Mouse (Mus musculus) small intestine, adult 2 months (tissue): ENCODE data around the gene Dnaja2.

Experiments used
- CTCF ChIP-seq: fragments of 200-500 bp; IDR thresholded peaks from 2 replicates; pipeline ENCODE4 v1.5.1; 2012; ENCODE audit warnings: low read depth, mild to moderate bottlenecking, control low read depth, inconsistent platforms, low read length, moderate library complexity, mixed read lengths; ENCODE audit not compliant: insufficient replicate concordance, insufficient read length; ENCODE audit errors: extremely low read depth
- POLR2A ChIP-seq: fragments of 200-500 bp; IDR thresholded peaks from 2 replicates; pipeline ENCODE4 v1.6.1; 2012; ENCODE audit warnings: low read depth, mild to moderate bottlenecking, control low read depth, inconsistent platforms, low read length, moderate library complexity

DNA sequence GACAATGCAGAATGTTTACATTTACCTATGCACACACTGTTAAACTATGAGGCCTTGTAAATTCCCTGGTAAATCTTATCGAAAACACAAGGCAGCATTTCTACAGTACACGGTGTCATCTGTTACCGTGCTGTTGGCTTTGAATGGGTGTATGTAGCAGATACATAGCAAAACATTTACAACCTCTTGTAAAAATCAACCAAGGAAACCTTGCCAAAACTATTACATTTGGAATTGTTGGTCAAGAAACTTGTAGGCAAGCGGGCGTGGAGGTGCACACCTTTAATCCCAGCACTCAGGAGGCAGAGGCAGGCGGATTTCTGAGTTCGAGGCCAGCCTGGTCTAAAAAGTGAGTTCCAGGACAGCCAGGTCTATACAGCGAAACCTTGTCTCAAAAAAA lies 8.2 kb upstream of the Dnaja2 start:
- TF ChIP-seq CTCF: no peak
- no peak for TF ChIP-seq POLR2A
